Mouse (Mus musculus): ENCODE measurements around the gene Vmn1r39.

DNA sequence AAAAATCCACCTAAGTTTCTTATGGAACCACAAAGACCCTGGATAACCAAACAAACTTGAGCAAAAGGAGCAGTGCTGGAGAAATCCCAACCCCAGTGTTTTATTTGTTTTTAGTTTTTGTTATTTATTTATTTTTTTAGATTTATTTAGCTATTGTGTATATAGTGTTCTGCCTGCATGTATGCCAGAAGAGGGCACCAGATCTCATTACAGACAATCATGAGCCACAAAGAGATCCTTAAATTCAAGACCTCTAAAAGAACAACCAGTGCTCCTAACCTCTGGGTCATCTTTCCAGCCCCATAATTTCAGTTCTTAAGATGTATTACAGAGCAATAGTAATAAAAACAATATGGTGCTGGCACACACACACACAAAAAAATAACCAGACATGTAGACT, 26.5 kb upstream of the Vmn1r39 start:
- TF ChIP-seq CTCF (IDR thresholded peaks at IDR 0.05) (peak; percentile 25; the same call in 1 of the 2 replicates), EP300 (IDR thresholded peaks at IDR 0.05) (no peak)

All from lung, postnatal 0 days (tissue).